Mouse (Mus musculus) adrenal gland, postnatal 25 days (tissue): ENCODE measurements around the gene Cnn1. TPM values are rescaled to one million over a fixed set of nuclear protein-coding genes. Genes with fewer than 3 reads are reported as not detected.

ENCODE experiments used
- DNase-seq: peaks from one replicate; pipeline ENCODE4 v3.0.0; 2021; ENCODE audit warnings: mixed read lengths
- long read RNA-seq: library from polyadenylated mRNA; stranded (forward); transcript quantifications from one replicate; pipeline ENCODE4 v2.0.0, GENCODE M21; 2021
- total RNA-seq: library from RNA; stranded (reverse); gene quantifications from 2 replicates; pipeline ENCODE4 v1.2.3, GENCODE M21; 2021

The Cnn1 gene
- 0.46 and 0.76 TPM in 2 replicates for total RNA-seq
- long read RNA-seq, partial matches to known transcripts = 0 of 2 reads
- long read RNA-seq, other reads (novel, unspliced or antisense) = 2 of 2 reads

GRCm38 (mm10) chr9:22098993-22099696 is at the start of gene Cnn1:
TSS of gene Cnn1 (plus strand) at chr9:22099216.
- peak; percentile 19 for DNase-seq

- DNase-seq = no peak
Observed at GRCm38 (mm10) chr9:22049315-22049714, 49.7 kb upstream of the Cnn1 start.

- DNase-seq = no peak
Observed at GRCm38 (mm10) chr9:22049721-22050270, 49.2 kb upstream of the Cnn1 start.

GRCm38 (mm10) chr9:22050351-22050889 is 48.6 kb upstream of the Cnn1 start:
- DNase-seq = peak; percentile 67

GRCm38 (mm10) chr9:22051161-22051957 is 47.7 kb upstream of the Cnn1 start:
- DNase-seq = no peak

GRCm38 (mm10) chr9:22051958-22052254 is 47.1 kb upstream of the Cnn1 start, which contains the start of gene Elavl3:
TSS of gene Elavl3 (minus strand) at chr9:22052023.
- DNase-seq = peak; percentile 47

- no peak for DNase-seq
Observed at GRCm38 (mm10) chr9:22053657-22054056, 45.4 kb upstream of the Cnn1 start.

GRCm38 (mm10) chr9:22054411-22055076 is 44.5 kb upstream of the Cnn1 start:
- peak; percentile 78 for DNase-seq

- DNase-seq = no peak
Observed at GRCm38 (mm10) chr9:22055713-22056112, 43.3 kb upstream of the Cnn1 start.

- no peak for DNase-seq
Observed at GRCm38 (mm10) chr9:22056303-22056910, 42.6 kb upstream of the Cnn1 start.

GRCm38 (mm10) chr9:22057031-22057517 is 41.9 kb upstream of the Cnn1 start:
- DNase-seq = no peak

GRCm38 (mm10) chr9:22058011-22058424 is 41.0 kb upstream of the Cnn1 start:
- DNase-seq = peak; percentile 29

GRCm38 (mm10) chr9:22061339-22061738 is 37.7 kb upstream of the Cnn1 start:
- DNase-seq = no peak

- DNase-seq = no peak
Observed at GRCm38 (mm10) chr9:22064341-22064740, 34.7 kb upstream of the Cnn1 start.

GRCm38 (mm10) chr9:22065642-22066041 is 33.4 kb upstream of the Cnn1 start:
- DNase-seq = no peak

- DNase-seq = peak; percentile 77
Observed at GRCm38 (mm10) chr9:22066433-22066832, 32.6 kb upstream of the Cnn1 start.

GRCm38 (mm10) chr9:22067195-22067594 is 31.8 kb upstream of the Cnn1 start:
- DNase-seq = no peak

GRCm38 (mm10) chr9:22069881-22070553 is 29.0 kb upstream of the Cnn1 start:
- no peak for DNase-seq

- DNase-seq = peak; percentile 97
Observed at GRCm38 (mm10) chr9:22070791-22071573, 28.0 kb upstream of the Cnn1 start, which contains the start of the genes Gm49318 and Zfp653. TSS of gene Gm49318 (minus strand) at chr9:22071259. TSS of gene Zfp653 (minus strand) at chr9:22071376.

- no peak for DNase-seq
Observed at GRCm38 (mm10) chr9:22072276-22072675, 26.7 kb upstream of the Cnn1 start.
